Mouse (Mus musculus): ENCODE data around the gene Mindy4. TPM values are rescaled to one million over a fixed set of nuclear protein-coding genes. Genes with fewer than 3 reads are reported as not detected.

The Mindy4 gene
- total and polyA plus RNA-seq, 3 experiments = not detected

- no peak for DNase-seq (ENCODE audit: extremely low read depth)
- H3K27ac ChIP-seq (ENCODE audit: insufficient read depth, low read depth) = no peak overlapping the region
- in situ Hi-C loops (cut with MboI; ENCODE audit: low pct_ligation_motif_present, low pct_unique_long_range_greater_than_20kb, low sequenced_read_pairs) (no loop called here), dilution Hi-C loops (cut with MboI; ENCODE audit: extremely low pct_ligation_motif_present, extremely low pct_unique_long_range_greater_than_20kb, low sequenced_read_pairs) (no loop called here)
- no peaks in the 10 kb centered on the region for H3K9me3 ChIP-seq (replicated peaks; ENCODE audit: low read length)
- H3K79me2 ChIP-seq (replicated peaks; ENCODE audit: control insufficient read depth, extremely low read depth, insufficient read depth, poor library complexity, severe bottlenecking) = no peaks in the 10 kb centered on the region
- peaks cover 98% of the 10 kb centered on the region for H3K27me3 ChIP-seq (replicated peaks)
- no peak for TF ChIP-seq NRF1 (IDR thresholded peaks at IDR 0.05; ENCODE audit: low read depth, low read length)
- no peak for TF ChIP-seq CTCF (conservative IDR thresholded peaks at IDR 0.05 in 1 of 2, IDR thresholded peaks at IDR 0.05 in 1 of 2; ENCODE audit: low read depth in 2 of 2, low read length in 2 of 2)
- TF ChIP-seq BHLHE40 (IDR thresholded peaks at IDR 0.05; ENCODE audit: low read depth, low read length) = no peak
- no peak for TF ChIP-seq ZMIZ1 (IDR thresholded peaks at IDR 0.05; ENCODE audit: low read depth, low read length)
- TF ChIP-seq ETS1 (conservative IDR thresholded peaks at IDR 0.05; ENCODE audit: low read depth, low read length) = no peak
- no peak for TF ChIP-seq TCF12 (IDR thresholded peaks at IDR 0.05; ENCODE audit: low read depth, low read length)
- TF ChIP-seq SIN3A (IDR thresholded peaks at IDR 0.05; ENCODE audit: low read length) = no peak
- no peak for TF ChIP-seq RCOR1 (conservative IDR thresholded peaks at IDR 0.05; ENCODE audit: low read depth, low read length)
- no peak for TF ChIP-seq MXI1 (IDR thresholded peaks at IDR 0.05; ENCODE audit: low read depth, low read length)
- TF ChIP-seq CHD1 (IDR thresholded peaks at IDR 0.05; ENCODE audit: low read depth, low read length) = no peak
- TF ChIP-seq HCFC1 (IDR thresholded peaks at IDR 0.05; ENCODE audit: low read depth, low read length) = no peak
- no peak for TF ChIP-seq NELFE (IDR thresholded peaks at IDR 0.05; ENCODE audit: low read depth, low read length)
- TF ChIP-seq TBP (conservative IDR thresholded peaks at IDR 0.05; ENCODE audit: low read depth, low read length) = no peak
- TF ChIP-seq ZKSCAN1 (IDR thresholded peaks at IDR 0.05; ENCODE audit: borderline replicate concordance, low read depth, low read length) = no peak
- no peak for TF ChIP-seq USF1 (IDR thresholded peaks at IDR 0.05; ENCODE audit: low read depth, low read length)
- no peak for TF ChIP-seq MAZ (IDR thresholded peaks at IDR 0.05; ENCODE audit: low read depth, low read length)
- no peak for TF ChIP-seq ZC3H11A (IDR thresholded peaks at IDR 0.05; ENCODE audit: low read depth, low read length)
- no peak for TF ChIP-seq ELF1 (IDR thresholded peaks at IDR 0.05; ENCODE audit: low read depth, low read length)
- H3K36me3 ChIP-seq (replicated peaks in 1 of 2; ENCODE audit: control insufficient read depth in 1 of 2, insufficient read depth in 1 of 2, low read length in 1 of 2) = no peaks in the 10 kb centered on the region
- no peak overlapping the region for H3K4me3 ChIP-seq (replicated peaks in 1 of 3; ENCODE audit: low read depth in 2 of 3, low read length in 2 of 3, poor library complexity in 1 of 3)
- no peaks in the 10 kb centered on the region for H3K4me1 ChIP-seq (ENCODE audit: control insufficient read depth in 1 of 2, insufficient read depth in 2 of 2)
- no peak overlapping the region for H3K4me2 ChIP-seq (ENCODE audit: insufficient read depth, low read depth, poor library complexity, severe bottlenecking)
- H3K9ac ChIP-seq (ENCODE audit: insufficient read depth, low read depth) = no peak overlapping the region
Measured at GRCm38 (mm10) chr6:55338934-55339825, 136.0 kb downstream of the Mindy4 start.

- no peaks in the 10 kb centered on the region for H3K4me1 ChIP-seq (ENCODE audit: control insufficient read depth in 1 of 2, insufficient read depth in 2 of 2)
- H3K9me3 ChIP-seq (replicated peaks; ENCODE audit: low read length) = no peaks in the 10 kb centered on the region
- no peaks in the 10 kb centered on the region for H3K79me2 ChIP-seq (replicated peaks; ENCODE audit: control insufficient read depth, extremely low read depth, insufficient read depth, poor library complexity, severe bottlenecking)
- H3K36me3 ChIP-seq (replicated peaks in 1 of 2; ENCODE audit: control insufficient read depth in 1 of 2, insufficient read depth in 1 of 2, low read length in 1 of 2) = no peaks in the 10 kb centered on the region
- H3K27ac ChIP-seq (ENCODE audit: insufficient read depth, low read depth) = no peak overlapping the region
- dilution Hi-C loops (cut with MboI; ENCODE audit: extremely low pct_ligation_motif_present, extremely low pct_unique_long_range_greater_than_20kb, low sequenced_read_pairs) = no loop called here
- in situ Hi-C loops (cut with MboI; ENCODE audit: low pct_ligation_motif_present, low pct_unique_long_range_greater_than_20kb, low sequenced_read_pairs) = no loop called here
- no peak for DNase-seq (ENCODE audit: extremely low read depth)
- no peak for TF ChIP-seq EP300 (IDR thresholded peaks at IDR 0.05; ENCODE audit: low read length)
- no peak for TF ChIP-seq MEF2A (IDR thresholded peaks at IDR 0.05; ENCODE audit: borderline replicate concordance, low read depth, low read length)
- TF ChIP-seq KAT2A (IDR thresholded peaks at IDR 0.05; ENCODE audit: insufficient replicate concordance, low read length) = no peak
- no peak for TF ChIP-seq SMC3 (IDR thresholded peaks at IDR 0.05; ENCODE audit: low read depth, low read length)
- TF ChIP-seq RCOR1 (conservative IDR thresholded peaks at IDR 0.05; ENCODE audit: low read depth, low read length) = no peak
- TF ChIP-seq MAX (IDR thresholded peaks at IDR 0.05; ENCODE audit: low read length) = no peak
- TF ChIP-seq MYC (IDR thresholded peaks at IDR 0.05; ENCODE audit: low read depth, low read length) = no peak
- no peak for TF ChIP-seq CHD1 (IDR thresholded peaks at IDR 0.05; ENCODE audit: low read depth, low read length)
- no peak for TF ChIP-seq MAZ (IDR thresholded peaks at IDR 0.05; ENCODE audit: low read depth, low read length)
- no peak for TF ChIP-seq CTCF (conservative IDR thresholded peaks at IDR 0.05 in 1 of 2, IDR thresholded peaks at IDR 0.05 in 1 of 2; ENCODE audit: low read depth in 2 of 2, low read length in 2 of 2)
- TF ChIP-seq USF2 (conservative IDR thresholded peaks at IDR 0.05; ENCODE audit: low read depth, low read length) = no peak
- TF ChIP-seq USF1 (IDR thresholded peaks at IDR 0.05; ENCODE audit: low read depth, low read length) = no peak
- no peak for TF ChIP-seq UBTF (IDR thresholded peaks at IDR 0.05; ENCODE audit: low read depth, low read length)
- TF ChIP-seq TCF12 (IDR thresholded peaks at IDR 0.05; ENCODE audit: low read depth, low read length) = no peak
- TF ChIP-seq SIN3A (IDR thresholded peaks at IDR 0.05; ENCODE audit: low read length) = no peak
- no peak for TF ChIP-seq ZNF384 (IDR thresholded peaks at IDR 0.05; ENCODE audit: low read depth, low read length)
- no peak for TF ChIP-seq E2F4 (IDR thresholded peaks at IDR 0.05; ENCODE audit: insufficient replicate concordance, low read depth, low read length)
- no peak for TF ChIP-seq CHD2 (IDR thresholded peaks at IDR 0.05; ENCODE audit: low read length)
- TF ChIP-seq GABPA (IDR thresholded peaks at IDR 0.05; ENCODE audit: insufficient replicate concordance, low read depth, low read length) = no peak
- H3K4me2 ChIP-seq (ENCODE audit: insufficient read depth, low read depth, poor library complexity, severe bottlenecking) = no peak overlapping the region
- H3K27me3 ChIP-seq (replicated peaks) = peaks cover 97% of the 10 kb centered on the region
- no peak overlapping the region for H3K9ac ChIP-seq (ENCODE audit: insufficient read depth, low read depth)
- H3K4me3 ChIP-seq (replicated peaks in 1 of 3; ENCODE audit: low read depth in 2 of 3, low read length in 2 of 3, poor library complexity in 1 of 3) = no peak overlapping the region
Measured at GRCm38 (mm10) chr6:55341688-55342087, 138.5 kb downstream of the Mindy4 start.
